Mouse (Mus musculus): ENCODE measurements around the gene Olfr1082. TPM values are rescaled to one million over a fixed set of nuclear protein-coding genes. Genes with fewer than 3 reads are reported as not detected.
"Not testable (repeated sequence)": the region's sequence is repeated elsewhere in the genome, so short reads cannot be mapped to it uniquely, and the experiment has no call there.

Olfr1082 gene
- polyA plus RNA-seq (2015; fragmentation: Nextera tagmentation; extraction: Ambion mirVana) = not detected in 2 replicates

GRCm38 (mm10) chr2:86598866-86599265, at the start of gene Olfr1082:
Gene Olfr1082 (minus strand): TSS chr2:86598966.
- ATAC-seq (ENCODE audit: low read depth); H3K36me3 ChIP-seq; H3K9ac ChIP-seq; H3K27ac ChIP-seq; H3K4me2 ChIP-seq; H3K4me1 ChIP-seq (replicated peaks); H3K4me3 ChIP-seq (replicated peaks); H3K9me3 ChIP-seq (replicated peaks); DNase-seq; H3K27me3 ChIP-seq: not testable (repeated sequence)
- 15% methylated on average over 1 of the region's 1 CpGs for WGBS (ENCODE audit: insufficient replicate concordance)

GRCm38 (mm10) chr2:86639625-86640024, 40.9 kb upstream of the Olfr1082 start, which contains the start of gene Olfr1084:
Gene Olfr1084 (minus strand): TSS chr2:86639725.
- H3K4me3 ChIP-seq (replicated peaks); H3K4me1 ChIP-seq (replicated peaks); H3K9me3 ChIP-seq (replicated peaks); H3K27ac ChIP-seq; H3K9ac ChIP-seq; H3K4me2 ChIP-seq; DNase-seq; ATAC-seq (ENCODE audit: low read depth); H3K36me3 ChIP-seq; H3K27me3 ChIP-seq: not testable (repeated sequence)
- WGBS (ENCODE audit: insufficient replicate concordance) = 64% methylated on average over 1 of the region's 1 CpGs

GRCm38 (mm10) chr2:86558135-86558534, 40.6 kb downstream of the Olfr1082 start, which contains the start of gene Olfr1080:
Gene Olfr1080 (minus strand): TSS chr2:86558235.
- H3K9ac ChIP-seq; H3K4me1 ChIP-seq (replicated peaks); H3K36me3 ChIP-seq; H3K4me2 ChIP-seq; H3K9me3 ChIP-seq (replicated peaks); H3K27ac ChIP-seq; H3K4me3 ChIP-seq (replicated peaks); DNase-seq; H3K27me3 ChIP-seq; ATAC-seq (ENCODE audit: low read depth): not testable (repeated sequence)

Other genes with a start within 250 kb of the Olfr1082 start
- gene Olfr1055, start 248.7 kb downstream of the Olfr1082 start, polyA plus RNA-seq (2015; fragmentation: Nextera tagmentation; extraction: Ambion mirVana) = not detected in 2 replicates
- not detected in 2 replicates for gene Olfr1056, start 236.5 kb downstream of the Olfr1082 start, polyA plus RNA-seq (2015; fragmentation: Nextera tagmentation; extraction: Ambion mirVana)
- not detected in 2 replicates for gene Olfr1057, start 220.6 kb downstream of the Olfr1082 start, polyA plus RNA-seq (2015; fragmentation: Nextera tagmentation; extraction: Ambion mirVana)
- not detected in 2 replicates for gene Olfr1058, start 210.4 kb downstream of the Olfr1082 start, polyA plus RNA-seq (2015; fragmentation: Nextera tagmentation; extraction: Ambion mirVana)
- gene Olfr1061, start 184.9 kb downstream of the Olfr1082 start, polyA plus RNA-seq (2015; fragmentation: Nextera tagmentation; extraction: Ambion mirVana) = not detected in 2 replicates
- not detected in 2 replicates for gene Olfr1062, start 172.2 kb downstream of the Olfr1082 start, polyA plus RNA-seq (2015; fragmentation: Nextera tagmentation; extraction: Ambion mirVana)
- not detected in 2 replicates for gene Olfr1065, start 148.4 kb downstream of the Olfr1082 start, polyA plus RNA-seq (2015; fragmentation: Nextera tagmentation; extraction: Ambion mirVana)
- not detected in 2 replicates for gene Olfr1066, start 142.7 kb downstream of the Olfr1082 start, polyA plus RNA-seq (2015; fragmentation: Nextera tagmentation; extraction: Ambion mirVana)
- gene Olfr228, start 111.6 kb downstream of the Olfr1082 start, polyA plus RNA-seq (2015; fragmentation: Nextera tagmentation; extraction: Ambion mirVana) = not detected in 2 replicates
- not detected in 2 replicates for gene Olfr1076, start 90.5 kb downstream of the Olfr1082 start, polyA plus RNA-seq (2015; fragmentation: Nextera tagmentation; extraction: Ambion mirVana)
- gene Olfr1079, start 56.5 kb downstream of the Olfr1082 start, polyA plus RNA-seq (2015; fragmentation: Nextera tagmentation; extraction: Ambion mirVana) = not detected in 2 replicates
- gene Olfr1080, start 40.7 kb downstream of the Olfr1082 start, polyA plus RNA-seq (2015; fragmentation: Nextera tagmentation; extraction: Ambion mirVana) = not detected in 2 replicates
- not detected in 2 replicates for gene Olfr1084, start 40.8 kb upstream of the Olfr1082 start, polyA plus RNA-seq (2015; fragmentation: Nextera tagmentation; extraction: Ambion mirVana)
- gene Olfr1085, start 63.1 kb upstream of the Olfr1082 start, polyA plus RNA-seq (2015; fragmentation: Nextera tagmentation; extraction: Ambion mirVana) = not detected in 2 replicates
- gene Olfr1086, start 81.1 kb upstream of the Olfr1082 start, polyA plus RNA-seq (2015; fragmentation: Nextera tagmentation; extraction: Ambion mirVana) = not detected in 2 replicates
- gene Olfr1087, start 99.4 kb upstream of the Olfr1082 start, polyA plus RNA-seq (2015; fragmentation: Nextera tagmentation; extraction: Ambion mirVana) = not detected in 2 replicates
- gene Olfr1089, start 134.7 kb upstream of the Olfr1082 start, polyA plus RNA-seq (2015; fragmentation: Nextera tagmentation; extraction: Ambion mirVana) = not detected in 2 replicates
- gene Olfr1090, start 160.0 kb upstream of the Olfr1082 start, polyA plus RNA-seq (2015; fragmentation: Nextera tagmentation; extraction: Ambion mirVana) = not detected in 2 replicates
- not detected in 2 replicates for gene Olfr1093, start 183.5 kb upstream of the Olfr1082 start, polyA plus RNA-seq (2015; fragmentation: Nextera tagmentation; extraction: Ambion mirVana)
- not detected in 2 replicates for gene Olfr141, start 211.1 kb upstream of the Olfr1082 start, polyA plus RNA-seq (2015; fragmentation: Nextera tagmentation; extraction: Ambion mirVana)
- gene Olfr1094, start 225.7 kb upstream of the Olfr1082 start, polyA plus RNA-seq (2015; fragmentation: Nextera tagmentation; extraction: Ambion mirVana) = not detected in 2 replicates